In the genomic region with DNA sequence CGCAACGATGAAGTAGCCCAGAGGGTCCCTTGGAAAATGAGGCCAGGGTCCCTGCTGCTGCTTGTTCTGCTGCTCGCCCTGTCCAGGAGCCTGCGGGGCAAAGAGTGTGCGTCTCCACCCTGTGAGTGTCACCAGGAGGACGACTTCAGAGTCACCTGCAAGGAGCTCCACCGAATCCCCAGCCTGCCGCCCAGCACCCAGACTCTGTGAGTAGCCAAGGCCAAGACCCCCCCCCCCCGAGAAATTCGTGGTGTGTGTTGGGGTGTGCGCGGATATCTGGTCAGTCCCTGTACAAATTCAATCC, we compare ENCODE assay signal across 10 mouse cellular contexts. TPM values are rescaled to one million over a fixed set of nuclear protein-coding genes. Genes with fewer than 3 reads are reported as not detected.
DNase-seq lines count a peak whose midpoint lies in the region; ATAC-seq and TF ChIP-seq lines count a peak whose summit lies in the region.
"Had no signal": no experiment of that assay in that cellular context is flagged by ENCODE, and none has a peak within 500 bp of the region (broad histone marks: within the 10 kb centered on the region; RNA-seq: fewer than 3 reads in every experiment).

No protein-coding gene starts in this region.

- H3K4me2 ChIP-seq in heart, postnatal 0 days (ENCODE audit: low read depth, low read length), result peak overlapping the region; percentile 58
- peak overlapping the region; percentile 69 for H3K4me2 ChIP-seq in liver, postnatal 0 days (ENCODE audit: low read depth, low read length)

- peak; percentile 8 for ATAC-seq in CD4-positive, CD25-positive, alpha-beta regulatory T cell, adult 4 months
- no peak for ATAC-seq in heart, postnatal 0 days (ENCODE audit: insufficient read depth, low read depth)
- ATAC-seq in liver, postnatal 0 days, result no peak

- TF ChIP-seq EP300 in heart, postnatal 0 days (IDR thresholded peaks at IDR 0.05; ENCODE audit: low read depth), result no peak
- TF ChIP-seq EP300 in liver, postnatal 0 days (IDR thresholded peaks at IDR 0.05; ENCODE audit: low read depth), result no peak

- no peaks in the 10 kb centered on the region for H3K9me3 ChIP-seq in heart, postnatal 0 days (replicated peaks; ENCODE audit: control insufficient read depth, low read length)
- H3K9me3 ChIP-seq in liver, postnatal 0 days (ENCODE audit: low read length), result no peaks in the 10 kb centered on the region

- peak overlapping the region; percentile 62 for H3K4me3 ChIP-seq in gastrocnemius, adult 2 months
- H3K4me3 ChIP-seq in heart, postnatal 0 days (ENCODE audit: low read depth, low read length), result peak overlapping the region; percentile 34
- H3K4me3 ChIP-seq in liver, postnatal 0 days (ENCODE audit: low read depth, low read length), result peak overlapping the region; percentile 36
- H3K4me3 ChIP-seq: heart, adult 2 months had no signal

- no peak overlapping the region for H3K27ac ChIP-seq in gastrocnemius, adult 2 months
- no peak overlapping the region for H3K27ac ChIP-seq in heart, postnatal 0 days (ENCODE audit: low read depth)
- no peak overlapping the region for H3K27ac ChIP-seq in liver, postnatal 0 days (ENCODE audit: low read depth)
- H3K27ac ChIP-seq: heart, adult 2 months had no signal

- DNase-seq in gastrocnemius, adult 2 months, result no peak
- no peak for DNase-seq in gastrocnemius, adult 18-20 months (ENCODE audit: low spot score)
- DNase-seq in heart, postnatal 0 days (ENCODE audit: low spot score), result no peak
- DNase-seq in liver, postnatal 0 days, result no peak
- DNase-seq in urinary bladder, postnatal 25 days (ENCODE audit: low spot score), result no peak
- no peak for DNase-seq in adrenal gland, postnatal 25 days
- no peak for DNase-seq in natural killer cell, adult 2 months (ENCODE audit: low spot score in 2 of 2)
- DNase-seq: adrenal gland, adult 8-10 months had no signal

- WGBS in heart, postnatal 0 days, result 7% methylated on average over 12 of the region's 12 CpGs
- 8% methylated on average over 12 of the region's 12 CpGs for WGBS in liver, postnatal 0 days (ENCODE audit: insufficient replicate concordance)

- TF ChIP-seq CTCF in gastrocnemius, adult 2 months (IDR thresholded peaks at IDR 0.05), result no peak
- TF ChIP-seq CTCF in heart, postnatal 0 days (IDR thresholded peaks at IDR 0.05; ENCODE audit: low read depth), result no peak
- TF ChIP-seq CTCF in liver, postnatal 0 days (IDR thresholded peaks at IDR 0.05; ENCODE audit: low read depth), result no peak

- no peak overlapping the region for H3K9ac ChIP-seq in heart, postnatal 0 days (replicated peaks; ENCODE audit: low read depth, low read length)
- H3K9ac ChIP-seq in liver, postnatal 0 days (replicated peaks), result no peak overlapping the region

- no peaks in the 10 kb centered on the region for H3K36me3 ChIP-seq in heart, postnatal 0 days (replicated peaks; ENCODE audit: control insufficient read depth, insufficient read depth, low read length)
- no peaks in the 10 kb centered on the region for H3K36me3 ChIP-seq in liver, postnatal 0 days (replicated peaks; ENCODE audit: insufficient read depth, low read length)

- H3K4me1 ChIP-seq in heart, postnatal 0 days (ENCODE audit: control insufficient read depth, insufficient read depth), result peaks cover 5% of the 10 kb centered on the region; the same call in 1 of the 2 replicates
- H3K4me1 ChIP-seq in liver, postnatal 0 days (ENCODE audit: insufficient read depth), result 0 out of 2 replicates have a peak, but pooled peaks cover 5% of the 10 kb centered on the region

- intact Hi-C loops in gastrocnemius, adult 2 months (cut with DNase I), result loop anchor here (5.0 kb wide), 1 partner anchor 416 kb away; no protein-coding TSS in a partner anchor

- H3K27me3 ChIP-seq in heart, postnatal 0 days (ENCODE audit: control insufficient read depth, insufficient read depth, low read length), result peaks cover 24% of the 10 kb centered on the region
- H3K27me3 ChIP-seq in liver, postnatal 0 days (ENCODE audit: insufficient read depth, low read length), result peaks cover 13% of the 10 kb centered on the region

RNA-seq across cellular contexts. Expression of a gene that starts 16.6 kb away (rescaled TPM):
- under 1 TPM; 0.10 to 0.42 TPM for total RNA-seq in gastrocnemius, adult 2 months (2021)
- 1 to 10 TPM in 1 of 2 experiments, under 1 TPM in 1; 0.64 to 1.7 TPM for total RNA-seq in gastrocnemius, adult 18-20 months (2021)
- polyA plus RNA-seq in CD4-positive, CD25-positive, alpha-beta regulatory T cell, adult 4 months (2017; shearing (Covaris generic)), result not detected
- total RNA-seq in heart, postnatal 0 days (2014; rRNA removed; ENCODE audit: low replicate concordance), result not detected in 2 replicates
- 0.05 and 0.19 TPM in 2 replicates for polyA plus RNA-seq in heart, postnatal 0 days (2015; fragmentation: Nextera tagmentation; extraction: Ambion mirVana)
- 0.02 and 0.07 TPM in 2 replicates for polyA plus RNA-seq in liver, postnatal 0 days (2015; fragmentation: Nextera tagmentation; extraction: Ambion mirVana)
- 1.3 and 1.8 TPM in 2 replicates for total RNA-seq in adrenal gland, postnatal 25 days (2021)

RNA-seq across cellular contexts. Expression of a gene that starts 16.8 kb away (rescaled TPM):
- total RNA-seq in gastrocnemius, adult 2 months (2021), result 1 to 10 TPM in 1 of 2 experiments, under 1 TPM in 1; 0.74 to 1.8 TPM
- total RNA-seq in gastrocnemius, adult 18-20 months (2021), result under 1 TPM; 0.64 to 0.81 TPM
- 10 to 100 TPM in 1 of 2 experiments, 1 to 10 TPM in 1; 5.8 to 10.3 TPM for polyA plus RNA-seq in CD4-positive, CD25-positive, alpha-beta regulatory T cell, adult 4 months (2017; shearing (Covaris generic))
- total RNA-seq in heart, postnatal 0 days (2014; rRNA removed; ENCODE audit: low replicate concordance), result 17.4 and 35.9 TPM in 2 replicates
- polyA plus RNA-seq in heart, postnatal 0 days (2015; fragmentation: Nextera tagmentation; extraction: Ambion mirVana), result 15.1 and 17.5 TPM in 2 replicates
- 3.1 and 3.7 TPM in 2 replicates for polyA plus RNA-seq in liver, postnatal 0 days (2015; fragmentation: Nextera tagmentation; extraction: Ambion mirVana)
- 4.6 and 5.4 TPM in 2 replicates for total RNA-seq in adrenal gland, postnatal 25 days (2021)
